Mouse (Mus musculus) left cerebral cortex, adult 8-10 months (tissue): Measurements from ENCODE around the gene Uba52. TPM values are rescaled to one million over a fixed set of nuclear protein-coding genes. Genes with fewer than 3 reads are reported as not detected.
A peak's percentile ranks its signal among the peaks of the same experiment; 100 is the strongest.

Experiments used
- DNase-seq, 2 experiments: peaks; one replicate each; pipeline ENCODE4 v3.0.0; 2022; ENCODE audit warnings: low spot score in 2 of 2
- total RNA-seq, 4 experiments: library from RNA; stranded (reverse); gene quantifications; 2 replicates each; pipeline ENCODE4 v1.2.4; 2022

The Uba52 gene
- total RNA-seq, 4 experiments from 2014 or later, result 847 to 1,003 (median 930) TPM

DNA sequence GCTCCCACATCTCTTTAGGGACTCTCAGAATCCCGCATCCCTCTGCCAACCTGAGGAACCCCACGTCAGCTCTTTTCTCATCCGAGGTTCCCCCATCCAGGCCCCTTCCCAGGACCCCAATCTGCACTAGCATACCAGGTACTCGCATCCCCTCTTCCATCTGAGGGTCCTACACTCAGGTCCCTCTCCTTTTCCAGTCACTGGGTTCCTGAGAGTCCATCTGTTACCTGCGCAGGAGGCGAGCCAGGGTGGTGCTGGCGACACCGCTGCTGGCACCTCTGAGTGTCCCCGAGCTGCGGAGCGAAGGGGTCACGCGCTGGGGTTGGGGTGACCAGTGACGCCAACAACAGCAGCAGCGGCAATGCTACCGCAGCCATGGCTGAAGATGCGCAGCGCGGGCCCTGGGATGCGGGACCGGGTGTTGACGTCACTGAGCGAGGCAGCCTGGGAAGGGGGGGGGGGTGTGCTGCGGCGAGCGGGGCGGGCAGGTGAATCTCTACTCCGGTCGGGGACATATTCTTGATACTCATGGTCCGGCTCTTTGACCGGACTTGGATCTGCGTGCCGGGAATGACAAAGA, 23.6 kb downstream of the Uba52 start, which contains the start of gene Tmem59l:
Tmem59l (minus strand) TSS at position 418 of the 580 bp plus-strand sequence.
- DNase-seq, result no peak

DNA sequence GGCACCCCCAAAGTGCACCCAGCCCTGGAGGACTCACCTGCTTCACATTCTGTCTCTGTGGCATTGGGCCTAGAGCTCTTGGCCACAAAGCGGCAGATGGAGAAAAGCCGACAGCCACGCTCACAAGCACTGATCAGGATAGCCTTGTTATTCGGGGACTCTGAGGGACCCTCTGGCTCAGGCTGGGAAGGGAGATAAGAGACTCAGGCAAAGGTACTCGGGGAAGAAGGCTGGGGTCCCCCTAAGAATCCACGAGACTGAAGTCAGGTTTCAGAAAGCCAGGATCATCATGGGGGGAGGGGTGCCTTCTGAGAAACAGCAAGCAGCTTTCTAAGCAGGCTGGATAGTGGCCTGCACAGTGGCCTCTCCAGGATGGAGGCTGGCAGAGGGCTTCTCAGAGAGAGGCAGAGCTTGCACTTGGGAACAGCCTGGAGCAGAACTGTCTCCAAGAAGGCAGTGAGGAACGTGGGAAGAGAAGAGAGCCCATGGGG, 24.4 kb downstream of the Uba52 start:
- DNase-seq, result no peak

DNA sequence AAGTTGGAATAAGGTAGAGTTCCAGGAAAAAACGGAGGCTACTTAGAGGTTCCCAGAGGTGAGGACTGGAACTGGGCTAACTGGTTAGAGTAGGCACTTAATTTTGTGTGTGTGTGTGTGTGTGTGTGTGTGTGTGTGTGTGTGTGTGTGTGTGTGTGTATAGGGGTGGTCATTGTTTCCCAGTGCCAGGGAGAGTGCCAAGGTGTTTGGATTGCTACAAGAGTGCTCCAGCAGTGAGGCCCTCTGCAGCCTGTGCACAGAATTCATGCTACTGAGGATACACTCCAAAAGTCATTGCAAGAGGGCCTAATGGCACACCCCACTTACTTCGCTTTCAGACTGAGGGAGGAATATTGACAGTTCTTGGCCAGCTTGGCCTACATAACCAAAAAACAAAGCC, 27.7 kb downstream of the Uba52 start:
- no peak for DNase-seq

DNA sequence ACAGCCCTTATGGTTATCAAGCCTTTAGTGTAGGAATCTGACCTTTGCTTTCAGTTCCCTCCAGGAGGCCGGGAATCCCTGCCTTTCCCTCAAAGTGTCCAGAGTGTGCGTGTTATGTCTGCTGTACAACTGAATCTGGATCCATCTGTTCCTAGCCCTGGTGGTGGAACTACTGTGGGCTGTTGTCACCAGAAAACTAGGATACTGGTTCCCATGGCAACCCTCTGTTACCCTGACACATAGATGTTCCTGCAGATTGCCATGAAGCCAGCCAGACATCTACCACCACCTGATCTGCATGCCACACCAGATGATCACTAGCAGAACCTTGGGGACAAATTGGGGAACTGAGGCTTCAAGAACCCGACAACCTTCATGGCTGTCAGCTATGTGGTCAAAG, 28.7 kb downstream of the Uba52 start:
- peak in 1 of 2 experiments; percentile 82 for DNase-seq

DNA sequence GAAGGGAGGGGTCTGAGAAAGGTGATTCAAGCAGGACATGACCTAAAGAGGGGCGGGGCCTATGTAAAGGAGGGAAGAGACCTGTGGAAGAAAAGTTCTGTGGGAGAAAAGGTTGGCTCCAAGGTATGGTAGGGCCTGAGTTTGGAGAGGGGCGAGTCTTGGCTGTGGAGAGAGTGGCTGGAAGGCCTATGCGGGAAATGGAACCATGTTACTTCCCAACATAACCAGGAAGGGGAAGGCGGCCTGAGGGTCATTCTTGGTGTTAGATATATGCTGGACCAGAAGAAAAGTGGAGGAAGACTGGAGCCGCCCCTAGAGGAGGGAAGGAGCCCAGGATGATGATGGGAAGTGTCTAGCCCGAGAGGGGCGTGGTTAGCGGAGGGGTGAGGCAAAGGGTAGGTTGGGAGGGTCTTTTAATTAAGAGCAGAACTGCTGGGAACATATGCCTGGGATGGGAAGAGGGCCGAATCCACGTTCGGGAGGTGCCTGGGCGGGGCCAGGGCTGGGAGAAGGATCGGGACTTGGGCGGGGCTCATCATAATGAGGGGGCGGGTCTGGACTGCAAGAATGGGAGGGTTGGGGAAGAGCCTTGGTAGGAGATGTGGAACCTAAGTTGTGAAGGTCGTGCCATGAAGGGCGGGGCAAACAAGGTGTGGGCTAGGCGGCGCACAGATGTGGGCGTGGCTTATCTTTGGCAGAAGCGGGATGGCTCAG, 33.2 kb downstream of the Uba52 start:
- DNase-seq, result no peak

DNA sequence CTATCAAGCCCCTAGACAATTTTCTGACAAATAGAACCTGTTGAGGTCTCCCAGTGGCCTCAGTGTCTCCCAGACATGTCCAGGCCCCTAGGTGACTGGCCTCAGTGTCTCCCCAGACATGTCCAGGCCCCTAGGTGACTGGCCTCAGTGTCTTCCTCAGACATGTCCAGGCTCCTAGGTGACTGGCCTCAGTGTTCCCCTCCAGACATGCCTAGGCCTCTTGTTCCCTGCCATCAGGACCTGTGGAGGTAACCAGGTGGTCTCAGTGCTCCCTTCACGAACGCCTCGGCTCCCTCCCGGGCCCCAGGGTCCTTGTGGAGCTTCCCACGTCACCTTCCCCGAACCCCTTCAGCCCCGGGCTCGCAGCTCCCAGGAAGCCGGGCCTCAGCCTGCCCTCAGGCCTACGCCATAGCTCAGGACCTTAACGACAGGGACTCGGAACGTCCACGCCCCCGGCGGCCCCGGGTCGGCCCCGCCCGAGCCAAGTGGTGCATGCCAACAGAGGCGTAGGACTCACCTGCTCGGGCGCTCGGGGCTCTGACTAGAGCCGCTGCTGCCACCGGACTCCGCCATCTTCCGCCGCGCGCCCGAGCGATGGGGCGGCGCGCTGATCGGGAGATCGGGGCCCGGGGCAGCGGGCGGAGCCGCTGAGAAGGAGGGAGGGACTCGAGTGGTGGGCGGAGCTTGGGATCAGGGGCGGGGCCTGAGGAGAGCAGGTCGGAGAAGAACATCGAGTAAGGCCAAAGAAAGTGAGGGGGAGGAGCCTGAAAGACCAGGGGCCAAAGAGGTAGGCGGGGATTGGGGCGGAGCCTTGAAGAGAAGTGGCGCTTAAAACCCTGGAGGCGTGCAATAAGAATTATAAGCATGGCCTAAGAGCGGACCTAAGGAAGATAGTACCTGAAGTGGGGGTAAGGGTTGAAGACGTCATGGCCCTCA, 34.0 kb downstream of the Uba52 start, which contains the start of gene Klhl26:
Klhl26 (minus strand) TSS at position 636 of the 936 bp plus-strand sequence.
- DNase-seq, result peak; percentile 80 to 88

DNA sequence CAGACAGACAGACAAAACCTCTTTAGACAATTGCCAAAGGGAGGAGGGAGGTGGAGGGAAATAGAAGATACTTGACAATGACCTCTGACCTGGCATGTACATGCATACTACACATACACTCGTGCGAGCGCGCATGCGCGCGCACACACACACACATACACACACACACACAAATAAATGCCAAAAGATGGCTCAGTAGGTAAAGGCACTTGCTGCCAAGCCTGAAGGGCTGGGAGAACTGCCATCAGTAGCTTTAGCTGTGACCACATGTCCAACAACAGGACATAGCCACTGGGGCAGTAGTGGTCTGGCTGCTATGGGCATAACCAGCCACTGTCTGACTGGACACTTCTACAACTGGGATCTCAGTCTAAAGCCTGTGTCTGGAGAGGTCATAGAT, 38.7 kb downstream of the Uba52 start:
- no peak for DNase-seq

DNA sequence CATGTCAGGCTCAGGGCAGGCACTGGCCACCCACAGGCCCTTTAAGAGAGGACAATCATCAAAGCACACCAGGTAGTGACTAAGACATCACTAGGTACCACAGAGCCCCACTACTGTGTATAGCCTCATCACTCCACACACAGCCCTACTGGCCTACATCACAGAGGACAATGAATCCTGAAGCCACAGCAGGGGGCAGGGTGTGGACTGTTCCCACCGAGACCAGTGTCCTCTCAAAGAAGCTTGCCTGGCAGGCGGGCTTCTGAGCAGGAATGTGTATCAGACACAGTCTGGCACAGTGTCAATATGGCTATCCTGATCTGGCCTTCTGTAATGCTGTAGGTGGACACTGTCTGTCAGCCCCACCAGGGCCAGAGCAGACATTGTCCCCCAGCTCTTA, 40.7 kb downstream of the Uba52 start:
- no peak for DNase-seq

DNA sequence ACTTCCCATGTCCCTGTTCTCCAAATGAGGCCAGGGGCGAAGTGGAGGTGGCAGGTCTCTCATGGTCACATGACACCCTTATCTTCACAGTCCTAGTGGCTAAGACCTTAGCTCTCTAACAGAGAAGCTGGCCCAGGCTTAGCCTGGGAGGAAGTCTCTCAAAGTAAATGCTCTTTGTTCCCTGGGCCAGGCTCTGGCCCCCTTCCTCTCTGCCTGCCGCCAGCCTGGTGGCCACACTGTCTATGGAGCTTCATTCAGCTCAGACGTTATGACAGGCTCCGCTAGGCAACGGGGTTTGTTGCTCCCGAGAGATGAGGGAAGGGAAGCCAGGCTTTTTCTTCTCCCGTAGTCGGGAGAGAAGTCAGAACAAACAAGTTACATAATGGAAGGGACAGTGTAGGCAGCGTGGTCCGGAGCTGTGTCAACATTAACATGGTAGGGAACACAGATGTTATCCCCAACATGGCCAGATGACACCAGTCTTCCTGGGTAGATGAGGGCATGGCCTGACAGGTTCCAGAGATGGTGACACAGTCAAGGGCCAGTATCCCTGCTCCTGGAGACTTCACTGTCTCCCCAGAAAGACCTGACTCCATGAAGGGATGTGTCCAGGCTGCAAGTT, 41.2 kb downstream of the Uba52 start:
- DNase-seq, result no peak

DNA sequence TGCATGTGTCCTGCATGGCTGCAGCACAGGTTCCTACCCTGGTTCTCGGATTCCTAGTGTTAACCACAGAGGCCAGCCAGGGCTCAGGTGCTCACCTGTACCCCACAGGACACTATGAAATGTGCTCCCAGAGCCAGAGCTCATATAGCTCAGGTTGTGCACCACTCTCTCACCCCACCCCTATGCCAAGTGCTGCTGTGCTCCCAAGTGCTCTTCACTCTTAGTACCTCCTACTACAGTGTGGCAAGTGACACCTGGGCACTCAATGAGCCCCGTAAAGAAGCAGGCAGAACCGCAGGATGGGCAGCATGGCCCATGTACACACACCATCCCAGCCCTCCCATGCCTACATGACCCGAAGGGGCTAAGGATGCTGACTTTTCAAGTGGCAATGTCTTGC, 41.9 kb downstream of the Uba52 start:
- no peak for DNase-seq

DNA sequence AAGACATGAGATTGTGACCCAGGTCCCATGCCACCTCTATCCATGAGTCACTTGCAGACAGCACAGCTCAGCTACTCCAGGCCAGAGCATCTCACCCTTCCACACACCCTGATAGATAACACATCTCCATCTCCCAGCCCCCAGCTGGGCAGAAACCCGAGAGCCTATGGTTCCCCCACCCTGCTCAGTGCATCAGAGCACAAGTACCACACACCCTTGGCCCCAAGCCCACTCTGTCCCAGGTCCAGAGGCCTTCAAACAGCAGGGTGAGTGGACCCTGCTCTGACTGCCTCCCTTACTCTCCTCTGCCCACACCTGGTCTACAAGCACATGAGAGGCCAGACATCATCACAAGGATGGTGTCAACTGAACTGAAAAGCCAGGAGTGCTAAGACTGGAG, 42.7 kb downstream of the Uba52 start:
- DNase-seq, result no peak

DNA sequence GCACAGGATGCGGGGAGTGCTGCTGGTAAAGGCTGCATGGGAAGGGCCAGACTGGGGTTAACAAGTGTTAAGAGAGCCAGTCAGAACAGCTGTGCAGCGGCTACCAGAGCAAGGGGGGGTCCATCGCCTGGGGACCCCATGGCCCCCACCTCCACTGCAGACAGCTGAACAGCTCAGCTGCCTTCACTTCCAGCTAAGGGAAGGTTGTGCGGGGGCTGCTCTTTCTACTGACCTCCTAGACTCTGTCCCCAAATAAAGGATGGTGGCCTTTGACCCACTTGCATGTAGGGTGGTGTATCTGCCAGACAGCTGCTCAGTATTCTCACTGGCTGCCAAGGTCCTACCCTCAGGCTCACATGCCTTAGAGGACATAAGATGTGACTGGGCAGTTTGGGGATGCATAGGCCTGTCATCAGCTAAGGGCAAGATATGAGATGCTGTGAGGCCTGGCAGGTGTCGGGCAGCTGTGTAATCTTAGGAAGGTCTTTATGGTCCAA, 43.3 kb downstream of the Uba52 start:
- DNase-seq, result no peak

DNA sequence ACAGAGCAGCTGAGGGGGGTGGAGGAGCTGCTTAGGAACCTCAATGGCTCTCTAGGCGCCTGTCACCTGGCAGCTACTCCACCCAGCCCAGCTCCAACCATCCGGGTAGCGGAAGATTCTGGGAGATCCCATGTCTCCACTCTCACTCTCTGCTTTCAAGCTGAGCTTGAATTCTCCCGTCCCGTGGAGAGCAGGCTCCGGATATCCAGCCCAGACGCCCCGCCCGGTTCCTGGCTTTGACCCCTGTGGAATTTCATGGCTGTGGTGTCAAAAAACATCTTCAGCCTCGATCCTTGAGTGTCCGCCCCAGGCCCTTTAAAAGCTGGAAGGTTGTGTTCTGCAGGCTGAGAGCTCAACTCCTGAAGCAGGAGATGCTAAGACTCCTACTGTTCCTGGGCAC, 43.8 kb downstream of the Uba52 start:
- DNase-seq, result no peak

DNA sequence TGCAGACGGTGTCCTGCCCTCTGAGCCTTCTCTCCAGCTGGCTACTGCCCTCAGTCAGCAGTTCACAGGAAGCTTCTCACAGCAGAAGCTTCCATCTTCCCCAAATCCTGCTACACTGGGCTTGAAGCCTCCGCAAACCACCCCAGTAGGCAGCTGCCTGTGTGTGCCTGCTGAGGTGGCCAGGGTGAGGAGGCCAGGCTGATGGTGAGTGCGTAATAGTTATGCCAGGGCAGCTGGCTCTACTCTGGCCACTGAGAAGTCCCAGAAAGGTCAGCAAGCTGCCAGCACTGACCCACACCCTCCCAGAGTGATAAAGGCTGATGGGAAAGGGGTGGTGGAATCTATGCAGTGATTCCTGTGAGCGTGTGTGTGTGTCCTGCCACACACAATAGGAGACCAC, 44.3 kb downstream of the Uba52 start:
- no peak for DNase-seq

DNA sequence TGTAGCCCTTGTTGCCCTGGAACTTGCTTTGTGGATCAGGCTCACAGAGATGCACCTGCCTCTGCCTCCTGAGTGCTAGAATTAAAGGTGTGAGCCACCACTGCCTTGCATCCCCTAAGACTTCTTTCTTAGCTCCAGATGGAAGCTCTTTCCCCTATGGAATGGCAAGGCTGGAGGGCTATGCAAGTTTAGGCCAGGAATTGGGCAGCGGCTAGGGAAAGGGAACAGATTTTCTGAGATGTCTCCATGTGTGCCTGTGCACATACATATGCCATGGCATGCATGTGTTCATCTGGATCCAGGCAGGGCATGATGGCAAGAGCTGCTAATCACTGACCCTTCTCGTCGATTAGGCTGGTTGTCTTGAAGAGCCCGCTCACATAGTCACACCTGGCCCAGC, 44.9 kb downstream of the Uba52 start:
- DNase-seq, result no peak

DNA sequence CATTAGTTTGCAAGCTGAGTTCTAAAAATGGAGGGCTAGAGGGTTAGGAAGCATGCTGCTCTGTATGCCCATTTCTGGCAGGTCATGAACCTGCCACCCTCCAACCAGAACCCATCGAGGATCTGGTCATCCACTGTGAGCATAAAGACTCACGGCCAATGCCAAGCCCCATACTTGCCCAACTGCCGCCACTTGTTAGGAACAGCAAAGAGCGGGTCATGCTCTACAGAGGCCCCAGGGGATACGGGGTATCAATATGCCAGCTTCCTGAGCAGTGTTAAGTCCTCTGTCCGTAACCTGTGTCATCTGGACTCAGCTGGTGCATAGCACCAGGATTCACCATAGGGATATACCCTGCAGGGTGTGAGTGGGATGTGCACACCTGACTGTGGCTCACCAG, 46.4 kb downstream of the Uba52 start:
- no peak for DNase-seq

DNA sequence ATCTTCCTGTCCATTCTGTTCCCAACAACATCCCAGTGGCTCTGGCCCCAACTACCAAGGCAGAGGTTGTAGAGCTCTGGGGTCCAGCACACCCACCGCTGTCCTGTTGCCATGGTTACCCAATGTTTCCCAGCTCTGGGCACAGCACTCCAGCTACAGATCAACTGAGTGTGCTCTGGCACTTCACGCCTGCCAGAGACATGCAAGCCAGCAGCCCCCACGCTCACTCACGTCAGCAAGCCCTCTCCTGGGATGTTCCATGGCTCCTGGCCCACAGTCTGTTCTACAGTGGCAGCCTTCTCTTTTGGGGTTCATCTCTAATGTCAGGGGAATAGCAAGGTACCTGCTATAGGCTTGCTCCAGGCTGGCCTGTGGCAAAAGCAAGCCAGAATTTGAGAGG, 47.3 kb downstream of the Uba52 start:
- peak in 1 of 2 experiments; percentile 83 for DNase-seq

DNA sequence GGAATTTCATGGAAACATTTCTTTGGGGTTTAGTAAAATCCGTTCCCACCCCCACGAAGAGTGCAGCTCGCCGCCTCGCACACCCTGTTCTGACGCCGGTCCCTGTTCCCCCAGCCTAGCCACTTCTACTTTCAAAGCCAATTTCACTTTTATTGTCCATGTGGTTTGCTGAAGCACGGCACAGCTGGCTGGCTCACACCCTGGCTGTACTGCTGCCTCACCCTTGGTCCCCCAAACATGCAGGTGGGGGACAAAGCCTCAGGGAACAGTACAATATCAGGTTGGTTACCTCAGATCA, 48.1 kb downstream of the Uba52 start:
- DNase-seq, result no peak

DNA sequence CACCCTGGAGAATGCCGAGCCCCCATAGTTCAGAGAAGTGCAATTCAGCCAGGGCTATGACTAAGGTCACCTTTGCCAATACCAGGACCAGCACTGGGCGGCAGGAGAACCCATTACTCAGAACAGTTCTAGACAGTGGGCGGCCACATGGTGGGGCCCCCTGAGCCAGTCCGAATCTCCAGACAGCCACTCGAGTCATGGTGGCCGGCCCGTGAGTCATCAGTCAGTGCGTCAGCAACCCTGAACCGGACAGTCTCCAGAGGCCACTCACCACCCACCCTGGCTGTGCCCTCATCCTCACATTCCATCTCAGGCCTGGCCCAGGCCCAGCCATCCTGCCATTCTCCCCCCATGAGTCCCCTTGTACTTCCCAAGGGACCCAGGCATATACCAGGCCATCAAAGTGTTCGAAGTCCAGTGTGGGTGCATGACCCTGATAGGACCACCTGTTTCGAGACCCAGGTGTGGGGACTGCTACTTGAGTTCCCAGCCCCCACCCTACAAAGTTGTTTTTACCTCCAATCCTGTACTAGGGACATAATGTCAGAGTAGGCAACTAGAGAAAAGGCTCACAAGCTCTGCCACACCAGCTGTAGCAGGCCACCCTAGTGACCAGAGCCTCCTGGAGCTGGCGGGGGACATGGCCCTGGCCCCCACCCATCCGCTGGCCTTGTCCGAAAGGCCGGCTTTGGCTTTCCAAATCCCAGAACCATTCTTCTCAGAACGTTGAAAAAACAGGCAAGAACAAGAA, 48.7 kb downstream of the Uba52 start:
- DNase-seq, result no peak

DNA sequence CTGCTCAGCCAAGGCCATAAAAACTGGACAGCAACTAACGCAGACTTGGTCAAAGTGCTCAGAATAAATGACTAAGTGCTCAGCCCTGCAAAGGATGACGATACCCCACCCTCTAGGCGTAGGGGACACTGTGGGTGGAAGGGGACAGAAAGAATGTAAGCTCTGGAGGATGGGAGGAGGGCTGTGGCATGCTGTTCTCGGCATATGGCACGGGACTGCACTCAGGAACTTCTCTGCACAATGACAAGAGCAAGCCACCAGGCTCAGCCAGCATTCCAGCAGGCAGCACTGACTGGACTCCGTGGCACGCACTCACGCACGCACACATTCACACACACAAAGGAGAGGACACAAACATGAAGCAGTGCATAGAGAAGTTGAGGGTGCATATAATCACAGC, 50.0 kb downstream of the Uba52 start:
- DNase-seq, result no peak

DNA sequence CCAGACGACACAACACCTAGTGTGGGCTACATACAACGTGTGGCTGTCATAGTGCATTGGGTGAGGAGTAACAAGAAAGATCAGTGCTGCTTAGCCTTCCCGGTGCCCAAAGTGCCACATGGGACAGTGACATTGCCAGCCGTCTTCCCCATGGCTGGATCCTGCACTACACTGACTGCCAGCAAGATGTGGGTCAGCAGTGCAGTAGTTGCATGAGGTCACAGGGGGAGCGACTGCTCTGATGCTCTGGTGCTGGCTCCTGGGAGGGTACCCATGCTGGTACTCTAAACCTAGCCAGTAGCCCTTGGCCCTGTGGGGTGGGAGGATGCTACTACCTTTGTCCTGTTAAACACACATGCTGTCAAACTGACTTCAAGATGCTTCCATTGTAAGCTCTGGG, 50.4 kb downstream of the Uba52 start:
- DNase-seq, result no peak
